In genomic region chr4:133827887-133828794, GRCm38 (mm10) we compare ENCODE assay signal across 10 mouse cellular contexts. TPM values are rescaled to one million over a fixed set of nuclear protein-coding genes. Genes with fewer than 3 reads are reported as not detected.
DNase-seq lines count a peak whose midpoint lies in the region; ATAC-seq and TF ChIP-seq lines count a peak whose summit lies in the region.
"Had no signal": no experiment of that assay in that cellular context is flagged by ENCODE, and none has a peak within 500 bp of the region (broad histone marks: within the 10 kb centered on the region; RNA-seq: fewer than 3 reads in every experiment).

No protein-coding gene starts in this region.

- H3K27me3 ChIP-seq in kidney, embryonic 15.5 days: peaks cover 19% of the 10 kb centered on the region
- H3K27me3 ChIP-seq in ES-Bruce4 (ENCODE audit: control insufficient read depth, insufficient read depth, low read length, poor library complexity, severe bottlenecking): no peaks in the 10 kb centered on the region
- H3K27me3 ChIP-seq in forebrain, embryonic 13.5 days: peaks cover 11% of the 10 kb centered on the region; the same call in 1 of the 2 replicates
- no peaks in the 10 kb centered on the region for H3K27me3 ChIP-seq in liver, postnatal 0 days (ENCODE audit: insufficient read depth, low read length)

- H3K4me1 ChIP-seq in kidney, embryonic 15.5 days: peaks cover 26% of the 10 kb centered on the region
- H3K4me1 ChIP-seq in ES-Bruce4 (ENCODE audit: control insufficient read depth, insufficient read depth, low read length): no peaks in the 10 kb centered on the region
- peaks cover 20% of the 10 kb centered on the region for H3K4me1 ChIP-seq in forebrain, embryonic 13.5 days
- peaks cover 19% of the 10 kb centered on the region for H3K4me1 ChIP-seq in liver, postnatal 0 days (ENCODE audit: insufficient read depth)

- no peak for TF ChIP-seq EP300 in ES-Bruce4 (IDR thresholded peaks at IDR 0.05; ENCODE audit: insufficient read depth, low read depth, low read length)
- TF ChIP-seq EP300 in liver, postnatal 0 days (IDR thresholded peaks at IDR 0.05; ENCODE audit: low read depth): no peak

- H3K36me3 ChIP-seq in kidney, embryonic 15.5 days: no peaks in the 10 kb centered on the region
- H3K36me3 ChIP-seq in ES-Bruce4 (ENCODE audit: control insufficient read depth, insufficient read depth, low read length, poor library complexity, severe bottlenecking): no peaks in the 10 kb centered on the region
- H3K36me3 ChIP-seq in forebrain, embryonic 13.5 days (ENCODE audit: poor library complexity, severe bottlenecking): no peaks in the 10 kb centered on the region
- H3K36me3 ChIP-seq in liver, postnatal 0 days (replicated peaks; ENCODE audit: insufficient read depth, low read length): no peaks in the 10 kb centered on the region

- no peaks in the 10 kb centered on the region for H3K9me3 ChIP-seq in kidney, embryonic 15.5 days (replicated peaks)
- no peaks in the 10 kb centered on the region for H3K9me3 ChIP-seq in ES-Bruce4 (replicated peaks; ENCODE audit: control insufficient read depth, insufficient read depth, low read length, poor library complexity, severe bottlenecking)
- no peaks in the 10 kb centered on the region for H3K9me3 ChIP-seq in forebrain, embryonic 13.5 days (replicated peaks)
- H3K9me3 ChIP-seq in liver, postnatal 0 days (ENCODE audit: low read length): no peaks in the 10 kb centered on the region

- no peak for TF ChIP-seq POLR2A in ES-Bruce4 (IDR thresholded peaks at IDR 0.05; ENCODE audit: insufficient read depth, low read length)

- H3K4me2 ChIP-seq in kidney, embryonic 15.5 days: peak overlapping the region; percentile 49
- H3K4me2 ChIP-seq in forebrain, embryonic 13.5 days: peak overlapping the region; percentile 24
- peak overlapping the region; percentile 62 for H3K4me2 ChIP-seq in liver, postnatal 0 days (ENCODE audit: low read depth, low read length)

- TF ChIP-seq CTCF in ES-Bruce4 (IDR thresholded peaks at IDR 0.05; ENCODE audit: low read depth, low read length): no peak
- no peak for TF ChIP-seq CTCF in liver, postnatal 0 days (IDR thresholded peaks at IDR 0.05; ENCODE audit: low read depth)

- 9% methylated on average over 25 of the region's 25 CpGs for WGBS in kidney, embryonic 15.5 days
- 16% methylated on average over 25 of the region's 25 CpGs for WGBS in forebrain, embryonic 13.5 days
- 24% methylated on average over 25 of the region's 25 CpGs for WGBS in liver, postnatal 0 days (ENCODE audit: insufficient replicate concordance)

- no peak for DNase-seq in kidney, adult 18-20 months
- no peak for DNase-seq in liver, postnatal 0 days
- no peak for DNase-seq in layer of hippocampus, postnatal 36 days
- DNase-seq in urinary bladder, postnatal 4 days (ENCODE audit: low spot score in 2 of 2): no peak
- no peak for DNase-seq in frontal cortex, postnatal 10 days (ENCODE audit: low spot score in 2 of 2)

- ATAC-seq in kidney, embryonic 15.5 days (replicated peaks; ENCODE audit: low FRiP score): no peak
- no peak for ATAC-seq in forebrain, embryonic 13.5 days
- no peak for ATAC-seq in liver, postnatal 0 days

- peak overlapping the region; percentile 8; the same call in 1 of the 2 replicates for H3K9ac ChIP-seq in kidney, embryonic 15.5 days
- peak overlapping the region; percentile 6; the same call in 1 of the 2 replicates for H3K9ac ChIP-seq in ES-Bruce4 (ENCODE audit: low read depth, poor library complexity, severe bottlenecking)
- peak overlapping the region; percentile 27; the same call in 1 of the 2 replicates for H3K9ac ChIP-seq in forebrain, embryonic 13.5 days
- H3K9ac ChIP-seq in liver, postnatal 0 days (replicated peaks): peak overlapping the region; percentile 16; the same call in 1 of the 2 replicates

- H3K4me3 ChIP-seq in kidney, embryonic 15.5 days (replicated peaks): peak overlapping the region; percentile 24
- peak overlapping the region; percentile 50 for H3K4me3 ChIP-seq in ES-Bruce4 (ENCODE audit: low read depth, low read length)
- no peak overlapping the region for H3K4me3 ChIP-seq in forebrain, embryonic 13.5 days
- peak overlapping the region; percentile 15; the same call in 1 of the 2 replicates for H3K4me3 ChIP-seq in liver, postnatal 0 days (ENCODE audit: low read depth, low read length)
- H3K4me3 ChIP-seq: erythroblast, embryonic 14.5 days had no signal

- no peak overlapping the region for H3K27ac ChIP-seq in kidney, embryonic 15.5 days
- peak overlapping the region; percentile 34 for H3K27ac ChIP-seq in ES-Bruce4 (ENCODE audit: insufficient read depth, low read length)
- H3K27ac ChIP-seq in forebrain, embryonic 13.5 days: no peak overlapping the region
- no peak overlapping the region for H3K27ac ChIP-seq in liver, postnatal 0 days (ENCODE audit: low read depth)
- H3K27ac ChIP-seq: macrophage had no signal

RNA-seq across cellular contexts. Expression of gene Rps6ka1, which starts 59.5 kb away (rescaled TPM):
- 44.5 and 47.5 TPM in 2 replicates for polyA plus RNA-seq in kidney, embryonic 15.5 days (2015; fragmentation: Nextera tagmentation; extraction: Ambion mirVana)
- polyA plus RNA-seq in ES-Bruce4 (2011; ENCODE audit: insufficient read depth, insufficient read length, low read depth, missing spikeins): 73.2 and 86.4 TPM in 2 replicates
- 14.5 and 15.2 TPM in 2 replicates for polyA plus RNA-seq in forebrain, embryonic 13.5 days (2015; fragmentation: Nextera tagmentation; extraction: Ambion mirVana)
- 31.6 and 36.9 TPM in 2 replicates for polyA plus RNA-seq in liver, postnatal 0 days (2015; fragmentation: Nextera tagmentation; extraction: Ambion mirVana)
- total RNA-seq in layer of hippocampus, postnatal 36 days (2021): 10 to 100 TPM in 1 of 2 experiments, 1 to 10 TPM in 1; 9.6 to 11.3 TPM
